Mouse (Mus musculus): ENCODE measurements at regions not wholly inside any gene's neighbourhood (a gene's known extent, or its start where the extent isn't known, plus 50 kb on each side); places are given as distances from the start of the nearest gene placed in this dataset.

GRCm38 (mm10) chr4:153854748-153855092, 102.3 kb upstream of the A430005L14Rik start:
- no peak for TF ChIP-seq ZC3H11A (IDR thresholded peaks at IDR 0.05; ENCODE audit: borderline replicate concordance, low read depth, low read length)
- TF ChIP-seq ZNF384 (IDR thresholded peaks at IDR 0.05; ENCODE audit: low read depth, low read length), result no peak
- no peak for TF ChIP-seq CHD2 (IDR thresholded peaks at IDR 0.05; ENCODE audit: low read depth, low read length)
- no peak for TF ChIP-seq HCFC1 (IDR thresholded peaks at IDR 0.05; ENCODE audit: borderline replicate concordance, insufficient read depth, low read length)
- no peak for TF ChIP-seq MAFK (IDR thresholded peaks at IDR 0.05; ENCODE audit: insufficient read depth, low read depth, low read length)
